Mouse (Mus musculus) neural tube, embryonic 11.5 days (tissue): ENCODE measurements at regions not wholly inside any gene's neighbourhood (a gene's known extent, or its start where the extent isn't known, plus 50 kb on each side); places are given as distances from the start of the nearest gene placed in this dataset.

Experiments
- ATAC-seq: fragments of 200-750 bp; cut with Nextera tagmentation; 2 replicates; pipeline ENCODE4 v1.8.0; 2017; ENCODE audit warnings: moderate number of reproducible peaks, mild to moderate bottlenecking, moderate TSS enrichment, moderate library complexity; ENCODE audit not compliant: insufficient read depth, low FRiP score, low TSS enrichment
- DNase-seq: peaks from one replicate; pipeline ENCODE4 v3.0.0-alpha.2; 2015; ENCODE audit warnings: low spot score
- H3K27ac ChIP-seq: fragments of 300-500 bp; sonication (generic); 2 replicates; pipeline ENCODE4 v1.5.1; 2014; ENCODE audit warnings: low read depth, mild to moderate bottlenecking, low read length
- H3K27me3 ChIP-seq: fragments of 300-500 bp; sonication (generic); 2 replicates; pipeline ENCODE4 v1.6.1; 2014; ENCODE audit warnings: mild to moderate bottlenecking, low read length, mixed read lengths; ENCODE audit not compliant: control insufficient read depth, insufficient read depth
- H3K36me3 ChIP-seq: fragments of 300-500 bp; sonication (generic); 2 replicates; pipeline ENCODE4 v1.6.1; 2014; ENCODE audit warnings: mild to moderate bottlenecking, low read length, moderate library complexity, mixed read lengths; ENCODE audit not compliant: control insufficient read depth, insufficient read depth
- H3K4me1 ChIP-seq: fragments of 300-500 bp; sonication (generic); 2 replicates; pipeline ENCODE4 v1.6.1; 2014; ENCODE audit warnings: low read length, mixed read lengths; ENCODE audit not compliant: control insufficient read depth, insufficient read depth
- H3K4me2 ChIP-seq: fragments of 300-500 bp; sonication (generic); 2 replicates; pipeline ENCODE4 v1.6.1; 2014; ENCODE audit warnings: low read depth, mild to moderate bottlenecking, moderate library complexity
- H3K4me3 ChIP-seq: fragments of 300-500 bp; sonication (generic); 2 replicates; pipeline ENCODE4 v1.5.1; 2014; ENCODE audit warnings: low read depth, low read length
- H3K9ac ChIP-seq: fragments of 300-500 bp; sonication (generic); 2 replicates; pipeline ENCODE4 v1.6.1; 2014; ENCODE audit warnings: mild to moderate bottlenecking, low read length
- H3K9me3 ChIP-seq: fragments of 300-500 bp; sonication (generic); 2 replicates; pipeline ENCODE4 v1.6.1; 2016; ENCODE audit warnings: low read length; ENCODE audit not compliant: control insufficient read depth
- WGBS: fragments of 180-500 bp; shearing (Covaris S2); extraction: QIAGEN DNeasy Blood & Tissue Kit; methylation state at CpG from one replicate; pipeline ENCODE4 v1.1.7; 2014; 5-methylcytosine and 5-hydroxymethylcytosine counted together

DNA sequence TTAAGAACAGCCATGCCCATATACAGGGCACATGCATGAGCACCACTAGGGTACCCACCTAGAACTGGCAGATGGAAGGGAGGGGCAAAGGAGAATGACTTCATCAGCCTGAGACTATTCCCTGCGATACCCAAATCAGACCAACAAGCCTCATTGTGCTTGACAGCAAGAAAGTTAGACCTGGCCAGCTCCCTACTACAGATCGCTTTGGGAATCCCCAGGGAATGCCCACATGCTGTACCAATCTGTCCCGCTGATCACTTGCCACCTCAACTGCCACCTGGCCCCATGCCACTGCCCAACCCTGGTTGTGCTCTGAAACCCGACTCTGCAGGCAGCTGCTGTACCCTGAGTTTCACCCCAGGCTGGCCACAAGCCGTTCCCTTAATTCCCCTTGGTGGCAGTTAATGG is 188.0 kb upstream of the Jarid2 start:
- H3K9me3 ChIP-seq = no peaks in the 10 kb centered on the region
- H3K27me3 ChIP-seq = no peaks in the 10 kb centered on the region
- H3K27ac ChIP-seq = no peak overlapping the region
- 61% methylated on average over 5 of the region's 5 CpGs for WGBS
- DNase-seq (no peak), ATAC-seq (no peak)
- H3K4me3 ChIP-seq = no peak overlapping the region
- no peaks in the 10 kb centered on the region for H3K36me3 ChIP-seq
- H3K4me1 ChIP-seq = no peaks in the 10 kb centered on the region
- no peak overlapping the region for H3K9ac ChIP-seq
- H3K4me2 ChIP-seq = no peak overlapping the region

GRCm38 (mm10) chr13:44544786-44545185 is 184.5 kb upstream of the Jarid2 start:
- H3K4me2 ChIP-seq = no peak overlapping the region
- DNase-seq (no peak), ATAC-seq (no peak)
- 91% methylated on average over 9 of the region's 9 CpGs for WGBS
- H3K27ac ChIP-seq = no peak overlapping the region
- H3K36me3 ChIP-seq = no peaks in the 10 kb centered on the region
- H3K27me3 ChIP-seq = no peaks in the 10 kb centered on the region
- no peak overlapping the region for H3K9ac ChIP-seq
- H3K9me3 ChIP-seq = no peaks in the 10 kb centered on the region
- H3K4me1 ChIP-seq = no peaks in the 10 kb centered on the region
- H3K4me3 ChIP-seq = no peak overlapping the region

DNA sequence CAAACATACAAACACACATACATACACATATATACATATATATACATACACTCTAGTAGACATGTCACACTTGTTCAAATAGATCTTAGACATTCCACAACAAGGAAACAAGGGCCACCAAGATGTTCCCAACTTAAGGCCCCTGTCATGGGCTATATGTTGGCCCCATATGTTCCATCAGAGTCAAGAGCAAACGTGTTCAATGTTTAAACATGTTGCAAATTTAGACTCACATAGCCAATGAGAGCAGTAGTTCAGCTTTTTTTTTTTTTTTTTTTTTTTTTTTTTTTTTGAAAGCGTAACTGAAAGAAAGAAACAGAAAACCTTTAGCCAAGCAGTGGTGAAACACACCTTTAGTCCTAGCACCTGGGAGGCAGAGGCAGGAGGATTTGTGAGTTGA is 183.0 kb upstream of the Jarid2 start:
- DNase-seq = no peak
- 91% methylated on average over 2 of the region's 2 CpGs for WGBS
- H3K4me1 ChIP-seq = no peaks in the 10 kb centered on the region
- no peaks in the 10 kb centered on the region for H3K9me3 ChIP-seq
- no peaks in the 10 kb centered on the region for H3K27me3 ChIP-seq
- H3K4me3 ChIP-seq = no peak overlapping the region
- no peaks in the 10 kb centered on the region for H3K36me3 ChIP-seq
- H3K4me2 ChIP-seq = no peak overlapping the region
- ATAC-seq = no peak
- H3K9ac ChIP-seq = no peak overlapping the region
- no peak overlapping the region for H3K27ac ChIP-seq

DNA sequence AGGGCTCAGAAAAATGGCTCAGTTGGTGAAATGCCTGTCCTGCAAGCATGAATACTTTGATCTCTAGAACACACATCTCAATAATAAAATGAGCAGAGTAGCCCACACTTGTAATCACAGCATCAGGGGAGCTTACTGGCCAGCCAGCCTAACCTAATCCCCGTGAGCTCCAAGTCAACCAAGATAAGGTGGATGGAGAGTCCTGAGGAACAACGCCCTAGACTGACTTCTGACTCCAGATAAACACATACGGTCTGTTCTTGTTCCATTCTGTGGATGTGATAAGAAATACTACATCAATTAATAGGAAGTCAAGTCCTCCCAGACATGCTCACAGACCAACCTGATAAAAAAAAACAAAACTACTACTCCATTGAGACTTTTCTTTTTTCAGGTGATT is 180.4 kb upstream of the Jarid2 start:
- no peaks in the 10 kb centered on the region for H3K9me3 ChIP-seq
- H3K36me3 ChIP-seq = no peaks in the 10 kb centered on the region
- no peaks in the 10 kb centered on the region for H3K4me1 ChIP-seq
- no peak overlapping the region for H3K9ac ChIP-seq
- WGBS = 93% methylated on average over 3 of the region's 3 CpGs
- DNase-seq (no peak), ATAC-seq (no peak)
- no peaks in the 10 kb centered on the region for H3K27me3 ChIP-seq
- H3K4me3 ChIP-seq = no peak overlapping the region
- no peak overlapping the region for H3K4me2 ChIP-seq
- H3K27ac ChIP-seq = no peak overlapping the region

GRCm38 (mm10) chr13:44553363-44553762 is 175.9 kb upstream of the Jarid2 start:
- Histone ChIP-seq H3K4me2 (no peak overlapping the region), H3K27me3 (no peaks in the 10 kb centered on the region), H3K4me1 (no peaks in the 10 kb centered on the region), H3K36me3 (no peaks in the 10 kb centered on the region), H3K27ac (no peak overlapping the region), H3K9ac (no peak overlapping the region), H3K9me3 (no peaks in the 10 kb centered on the region), H3K4me3 (no peak overlapping the region)
- DNase-seq (no peak), ATAC-seq (no peak)
- WGBS = 71% methylated on average over 5 of the region's 5 CpGs

DNA sequence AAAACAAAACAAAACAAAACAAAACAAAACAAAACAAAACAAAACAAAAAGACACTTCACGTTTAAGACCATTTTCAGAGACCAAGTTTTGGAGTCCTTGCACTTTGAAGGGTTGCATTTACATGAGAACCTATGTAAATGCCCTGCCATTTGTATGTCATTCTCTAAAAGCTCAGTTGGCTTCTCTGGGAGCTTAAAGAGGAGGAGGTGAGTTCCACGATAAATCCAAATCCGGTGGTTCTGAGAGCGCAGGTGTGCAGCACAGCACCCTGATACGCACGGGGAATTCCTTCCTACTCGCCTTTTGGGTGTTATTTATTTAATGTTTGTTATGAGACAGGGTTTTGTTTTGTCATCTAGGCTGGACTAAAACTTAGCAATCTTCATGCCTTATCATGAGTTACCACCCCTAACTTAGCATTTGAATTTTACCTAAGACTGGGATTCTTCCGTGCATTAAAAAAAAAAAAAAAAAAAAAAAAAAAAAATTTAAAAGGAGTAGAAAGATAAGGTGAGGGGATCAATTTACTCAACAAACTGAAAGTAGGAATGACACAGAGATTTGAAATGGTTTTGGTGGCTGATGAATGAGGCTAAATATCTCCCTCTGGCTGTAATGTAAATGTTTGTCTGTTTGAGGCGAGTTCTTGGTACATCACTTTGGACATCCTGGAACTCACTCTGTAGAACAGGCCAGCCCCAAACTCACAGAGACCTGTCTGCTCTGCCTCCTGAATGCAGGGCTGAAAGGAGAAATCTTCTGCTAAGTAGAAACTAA is 174.4 kb upstream of the Jarid2 start:
- no peaks in the 10 kb centered on the region for H3K4me1 ChIP-seq
- no peaks in the 10 kb centered on the region for H3K9me3 ChIP-seq
- no peak overlapping the region for H3K4me2 ChIP-seq
- DNase-seq (no peak), ATAC-seq (no peak)
- H3K9ac ChIP-seq = no peak overlapping the region
- H3K27me3 ChIP-seq = no peaks in the 10 kb centered on the region
- no peak overlapping the region for H3K27ac ChIP-seq
- H3K4me3 ChIP-seq = no peak overlapping the region
- H3K36me3 ChIP-seq = no peaks in the 10 kb centered on the region
- WGBS = 73% methylated on average over 9 of the region's 9 CpGs

GRCm38 (mm10) chr13:44555979-44556378 is 173.3 kb upstream of the Jarid2 start:
- Histone ChIP-seq H3K4me2 (no peak overlapping the region), H3K9ac (no peak overlapping the region), H3K9me3 (no peaks in the 10 kb centered on the region), H3K4me1 (no peaks in the 10 kb centered on the region), H3K4me3 (no peak overlapping the region), H3K27me3 (no peaks in the 10 kb centered on the region), H3K36me3 (no peaks in the 10 kb centered on the region), H3K27ac (no peak overlapping the region)
- DNase-seq = no peak
- no peak for ATAC-seq
- WGBS = 26% methylated on average over 6 of the region's 6 CpGs

- H3K9me3 ChIP-seq = no peaks in the 10 kb centered on the region
- ATAC-seq (no peak), DNase-seq (no peak)
- no peak overlapping the region for H3K27ac ChIP-seq
- H3K4me3 ChIP-seq = no peak overlapping the region
- H3K9ac ChIP-seq = no peak overlapping the region
- no peak overlapping the region for H3K4me2 ChIP-seq
- no peaks in the 10 kb centered on the region for H3K27me3 ChIP-seq
- H3K36me3 ChIP-seq = no peaks in the 10 kb centered on the region
- no peaks in the 10 kb centered on the region for H3K4me1 ChIP-seq
- 88% methylated on average over 12 of the region's 12 CpGs for WGBS
These were observed 171.2 kb upstream of the Jarid2 start for GRCm38 (mm10) chr13:44558051-44558450.

DNA sequence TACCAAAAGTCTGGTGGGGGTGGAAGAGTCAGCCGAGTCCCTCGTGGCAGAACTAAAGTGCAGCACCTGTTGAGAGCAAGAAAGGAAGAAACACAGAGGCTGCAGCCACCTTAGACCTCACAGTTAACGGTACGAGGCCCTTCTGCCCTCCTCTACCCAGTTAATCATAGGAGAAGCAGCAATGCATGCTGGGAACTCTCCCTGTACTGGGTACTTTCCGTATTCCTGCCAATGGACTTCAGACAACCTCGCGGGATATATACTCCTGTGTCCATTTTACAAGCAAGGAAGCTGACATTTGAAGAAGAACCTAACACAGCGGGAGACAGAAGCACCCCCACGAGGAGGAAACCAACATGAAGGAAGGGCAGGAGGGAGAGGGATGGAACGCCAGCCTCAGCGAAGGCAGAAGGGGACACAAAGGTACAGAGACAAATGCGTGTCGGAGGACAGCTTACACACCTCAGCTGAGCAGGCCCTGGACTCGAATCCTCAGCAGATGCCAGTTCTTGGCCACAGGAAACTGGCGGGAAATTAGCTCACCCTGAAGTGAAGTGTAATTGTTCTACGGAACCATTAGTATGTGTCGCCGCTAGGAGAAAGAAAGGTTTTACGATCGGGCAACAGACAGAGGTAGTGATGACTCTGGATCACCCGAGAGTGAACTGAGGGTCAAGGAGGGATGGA is 170.6 kb upstream of the Jarid2 start:
- no peak overlapping the region for H3K9ac ChIP-seq
- H3K36me3 ChIP-seq = no peaks in the 10 kb centered on the region
- H3K27me3 ChIP-seq = no peaks in the 10 kb centered on the region
- 77% methylated on average over 21 of the region's 21 CpGs for WGBS
- no peaks in the 10 kb centered on the region for H3K4me1 ChIP-seq
- H3K9me3 ChIP-seq = no peaks in the 10 kb centered on the region
- no peak overlapping the region for H3K4me2 ChIP-seq
- ATAC-seq (no peak), DNase-seq (no peak)
- no peak overlapping the region for H3K4me3 ChIP-seq
- no peak overlapping the region for H3K27ac ChIP-seq
